Mouse (Mus musculus): Measurements from ENCODE around the gene Phldb2. TPM values are rescaled to one million over a fixed set of nuclear protein-coding genes. Genes with fewer than 3 reads are reported as not detected.

The Phldb2 gene
- 47.6 and 49.3 TPM in 2 replicates for polyA plus RNA-seq (2014; fragmentation: Nextera tagmentation; extraction: Ambion mirVana)

GRCm38 (mm10) chr16:45953394-45953793 lies at the start of gene Phldb2:
Gene Phldb2 (minus strand): TSS chr16:45953598.
- no peak within 1 kb of the TSS for H3K4me2 ChIP-seq (ENCODE audit: low read depth, severe bottlenecking)
- no peaks in the 10 kb centered on the region for H3K9me3 ChIP-seq (ENCODE audit: control insufficient read depth, low read length)
- no peaks in the 10 kb centered on the region for H3K4me1 ChIP-seq (ENCODE audit: control insufficient read depth, insufficient read depth, low read length)
- no peak within 1 kb of the TSS for H3K4me3 ChIP-seq (ENCODE audit: low read depth, low read length)
- H3K36me3 ChIP-seq (ENCODE audit: control insufficient read depth, insufficient read depth, low read length), result no peaks in the 10 kb centered on the region
- DNase-seq (ENCODE audit: low spot score), result no peak
- no peak for ATAC-seq (ENCODE audit: insufficient number of reproducible peaks, low FRiP score, low TSS enrichment, low read depth)
- no peak within 1 kb of the TSS for H3K27ac ChIP-seq (replicated peaks; ENCODE audit: low read depth, low read length)
- no peaks in the 10 kb centered on the region for H3K27me3 ChIP-seq (ENCODE audit: control insufficient read depth, insufficient read depth, low read length)
- no peak within 1 kb of the TSS for H3K9ac ChIP-seq (ENCODE audit: low read length)
- WGBS, result 84% methylated on average over 4 of the region's 4 CpGs

GRCm38 (mm10) chr16:46001550-46002166 lies 48.3 kb upstream of the Phldb2 start:
- Histone ChIP-seq H3K4me3 (ENCODE audit: low read depth, low read length) (no peak overlapping the region), H3K4me1 (ENCODE audit: control insufficient read depth, insufficient read depth, low read length) (no peaks in the 10 kb centered on the region)
- DNase-seq (ENCODE audit: low spot score), result no peak

DNA sequence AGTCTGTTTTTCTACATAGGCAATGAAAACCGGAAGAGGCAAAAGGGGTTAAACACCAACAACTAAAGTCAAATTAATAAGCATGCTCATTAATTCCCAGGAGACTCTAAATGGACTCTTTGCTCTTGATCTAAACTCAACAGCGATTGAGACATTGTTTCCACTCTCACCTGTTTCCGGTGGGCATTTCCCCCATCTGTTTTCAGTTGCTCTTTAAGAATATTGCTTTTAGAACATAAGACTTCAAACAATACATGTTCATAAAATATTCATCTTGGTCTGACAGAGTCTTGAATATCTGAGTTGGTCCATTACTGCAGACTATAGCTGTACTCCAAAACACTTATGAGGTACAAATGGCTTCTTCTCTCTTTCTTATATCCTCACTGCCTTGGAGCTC lies 47.6 kb upstream of the Phldb2 start:
- no peaks in the 10 kb centered on the region for H3K9me3 ChIP-seq (ENCODE audit: control insufficient read depth, low read length)
- H3K4me3 ChIP-seq (ENCODE audit: low read depth, low read length), result no peak overlapping the region
- DNase-seq (ENCODE audit: low spot score) (no peak), ATAC-seq (ENCODE audit: insufficient number of reproducible peaks, low FRiP score, low TSS enrichment, low read depth) (no peak)
- H3K9ac ChIP-seq (ENCODE audit: low read length), result no peak overlapping the region
- H3K4me2 ChIP-seq (ENCODE audit: low read depth, severe bottlenecking), result no peak overlapping the region
- no peak overlapping the region for H3K27ac ChIP-seq (replicated peaks; ENCODE audit: low read depth, low read length)
- no peaks in the 10 kb centered on the region for H3K36me3 ChIP-seq (ENCODE audit: control insufficient read depth, insufficient read depth, low read length)
- no peaks in the 10 kb centered on the region for H3K27me3 ChIP-seq (ENCODE audit: control insufficient read depth, insufficient read depth, low read length)
- 78% methylated on average over 3 of the region's 3 CpGs for WGBS
- H3K4me1 ChIP-seq (ENCODE audit: control insufficient read depth, insufficient read depth, low read length), result no peaks in the 10 kb centered on the region

More at GRCm38 (mm10) chr16:46001550-46002166, 48.3 kb upstream of the Phldb2 start:
- ATAC-seq (ENCODE audit: insufficient number of reproducible peaks, low FRiP score, low TSS enrichment, low read depth), result no peak
- Histone ChIP-seq H3K4me2 (ENCODE audit: low read depth, severe bottlenecking) (no peak overlapping the region), H3K27ac (replicated peaks; ENCODE audit: low read depth, low read length) (no peak overlapping the region), H3K27me3 (ENCODE audit: control insufficient read depth, insufficient read depth, low read length) (no peaks in the 10 kb centered on the region), H3K36me3 (ENCODE audit: control insufficient read depth, insufficient read depth, low read length) (no peaks in the 10 kb centered on the region), H3K9me3 (ENCODE audit: control insufficient read depth, low read length) (no peaks in the 10 kb centered on the region), H3K9ac (ENCODE audit: low read length) (no peak overlapping the region)
- WGBS, result 89% methylated on average over 10 of the region's 10 CpGs

GRCm38 (mm10) chr16:45999374-46000191 lies 46.2 kb upstream of the Phldb2 start:
- Histone ChIP-seq H3K27me3 (ENCODE audit: control insufficient read depth, insufficient read depth, low read length) (no peaks in the 10 kb centered on the region), H3K4me1 (ENCODE audit: control insufficient read depth, insufficient read depth, low read length) (no peaks in the 10 kb centered on the region), H3K9ac (ENCODE audit: low read length) (no peak overlapping the region), H3K36me3 (ENCODE audit: control insufficient read depth, insufficient read depth, low read length) (no peaks in the 10 kb centered on the region), H3K27ac (replicated peaks; ENCODE audit: low read depth, low read length) (no peak overlapping the region), H3K4me2 (ENCODE audit: low read depth, severe bottlenecking) (no peak overlapping the region), H3K9me3 (ENCODE audit: control insufficient read depth, low read length) (no peaks in the 10 kb centered on the region), H3K4me3 (ENCODE audit: low read depth, low read length) (no peak overlapping the region)
- ATAC-seq (ENCODE audit: insufficient number of reproducible peaks, low FRiP score, low TSS enrichment, low read depth) (no peak), DNase-seq (ENCODE audit: low spot score) (no peak)
- 69% methylated on average over 10 of the region's 10 CpGs for WGBS

DNA sequence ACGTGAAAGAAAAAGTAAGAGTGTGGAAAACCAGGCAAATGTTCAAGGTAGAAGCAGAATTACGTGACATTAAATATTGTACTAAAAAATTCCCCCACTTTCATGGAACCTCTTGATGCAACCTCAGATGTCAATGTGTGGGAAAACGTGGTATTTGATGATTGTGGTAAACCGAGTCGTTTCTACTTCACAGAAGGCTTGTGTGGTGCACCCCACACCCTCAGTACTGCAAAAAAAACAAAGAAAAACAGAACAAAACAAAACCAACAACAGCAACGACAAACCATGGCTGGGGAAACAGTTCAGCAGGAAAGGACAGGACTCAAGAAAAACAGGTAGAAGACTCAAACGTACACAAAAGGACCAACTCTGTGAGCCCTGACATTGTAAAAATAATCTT lies 44.8 kb upstream of the Phldb2 start:
- no peak for DNase-seq (ENCODE audit: low spot score)
- 79% methylated on average over 7 of the region's 7 CpGs for WGBS
- Histone ChIP-seq H3K4me2 (ENCODE audit: low read depth, severe bottlenecking) (no peak overlapping the region), H3K36me3 (ENCODE audit: control insufficient read depth, insufficient read depth, low read length) (no peaks in the 10 kb centered on the region), H3K9me3 (ENCODE audit: control insufficient read depth, low read length) (no peaks in the 10 kb centered on the region), H3K4me3 (ENCODE audit: low read depth, low read length) (no peak overlapping the region), H3K4me1 (ENCODE audit: control insufficient read depth, insufficient read depth, low read length) (no peaks in the 10 kb centered on the region), H3K9ac (ENCODE audit: low read length) (no peak overlapping the region), H3K27ac (replicated peaks; ENCODE audit: low read depth, low read length) (no peak overlapping the region), H3K27me3 (ENCODE audit: control insufficient read depth, insufficient read depth, low read length) (no peaks in the 10 kb centered on the region)
- ATAC-seq (ENCODE audit: insufficient number of reproducible peaks, low FRiP score, low TSS enrichment, low read depth), result no peak

GRCm38 (mm10) chr16:45990901-45991676 lies 37.7 kb upstream of the Phldb2 start:
- no peak overlapping the region for H3K4me3 ChIP-seq (ENCODE audit: low read depth, low read length)
- H3K4me2 ChIP-seq (ENCODE audit: low read depth, severe bottlenecking), result no peak overlapping the region
- no peaks in the 10 kb centered on the region for H3K9me3 ChIP-seq (ENCODE audit: control insufficient read depth, low read length)
- DNase-seq (ENCODE audit: low spot score), result peak; percentile 32
- H3K9ac ChIP-seq (ENCODE audit: low read length), result no peak overlapping the region
- 43% methylated on average over 10 of the region's 10 CpGs for WGBS
- H3K27me3 ChIP-seq (ENCODE audit: control insufficient read depth, insufficient read depth, low read length), result no peaks in the 10 kb centered on the region
- no peak for ATAC-seq (ENCODE audit: insufficient number of reproducible peaks, low FRiP score, low TSS enrichment, low read depth)
- H3K4me1 ChIP-seq (ENCODE audit: control insufficient read depth, insufficient read depth, low read length), result no peaks in the 10 kb centered on the region
- H3K27ac ChIP-seq (replicated peaks; ENCODE audit: low read depth, low read length), result no peak overlapping the region
- no peaks in the 10 kb centered on the region for H3K36me3 ChIP-seq (ENCODE audit: control insufficient read depth, insufficient read depth, low read length)

DNA sequence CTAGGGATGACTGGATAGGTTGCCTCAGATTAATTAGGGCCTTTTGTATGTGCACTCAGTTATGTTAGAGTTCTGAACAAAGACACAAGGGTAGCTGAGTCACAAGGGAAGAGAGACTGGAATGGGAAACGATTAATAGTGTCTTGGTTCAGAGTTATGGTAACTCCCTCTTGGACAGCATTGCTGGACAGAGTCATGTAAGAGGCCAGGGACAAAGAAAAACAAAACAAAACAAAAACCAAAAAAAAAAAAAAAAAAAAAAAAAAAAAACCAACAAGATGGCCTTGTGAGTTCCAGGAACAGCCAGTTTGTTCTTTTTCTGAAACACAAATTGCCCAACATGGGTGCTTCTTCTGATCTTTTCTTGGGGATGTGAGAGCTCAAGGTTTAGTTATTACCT lies 32.8 kb upstream of the Phldb2 start:
- Histone ChIP-seq H3K4me1 (ENCODE audit: control insufficient read depth, insufficient read depth, low read length) (no peaks in the 10 kb centered on the region), H3K9ac (ENCODE audit: low read length) (no peak overlapping the region), H3K27me3 (ENCODE audit: control insufficient read depth, insufficient read depth, low read length) (no peaks in the 10 kb centered on the region), H3K27ac (replicated peaks; ENCODE audit: low read depth, low read length) (no peak overlapping the region), H3K4me2 (ENCODE audit: low read depth, severe bottlenecking) (no peak overlapping the region), H3K4me3 (ENCODE audit: low read depth, low read length) (no peak overlapping the region), H3K9me3 (ENCODE audit: control insufficient read depth, low read length) (no peaks in the 10 kb centered on the region), H3K36me3 (ENCODE audit: control insufficient read depth, insufficient read depth, low read length) (no peaks in the 10 kb centered on the region)
- DNase-seq (ENCODE audit: low spot score), result no peak
- WGBS, result 83% methylated on average over 1 of the region's 1 CpGs
- no peak for ATAC-seq (ENCODE audit: insufficient number of reproducible peaks, low FRiP score, low TSS enrichment, low read depth)

All from limb, embryonic 11.5 days (tissue).